Mouse (Mus musculus): ENCODE measurements around the gene Zfp385a.

DNA sequence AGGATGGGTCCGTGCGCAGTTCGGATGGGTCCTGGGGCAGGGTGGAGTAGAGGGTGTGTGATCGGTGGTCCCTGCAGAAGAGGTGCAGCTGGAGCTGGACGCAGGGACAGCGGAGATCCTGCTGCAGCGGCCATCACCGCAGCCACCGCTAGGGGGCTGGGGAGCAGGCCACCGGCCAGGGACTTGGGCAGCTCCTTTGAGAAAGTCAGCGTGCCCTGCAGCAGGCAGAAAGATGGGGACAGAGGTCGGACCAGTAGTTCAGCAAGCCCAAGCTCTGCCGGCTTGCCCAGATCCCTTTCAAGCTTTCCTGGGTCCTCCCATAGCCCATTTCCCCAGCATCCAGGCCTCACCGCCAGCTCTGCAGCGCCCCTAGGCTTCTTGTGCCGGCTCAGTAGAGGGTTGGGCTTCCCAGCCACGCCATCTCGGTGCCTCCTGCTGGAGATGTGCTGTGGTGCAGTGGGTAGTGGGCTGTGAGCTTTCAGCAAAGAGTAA lies 24.8 kb downstream of the Zfp385a start:
- no peak for TF ChIP-seq POLR2A (IDR thresholded peaks at IDR 0.05; ENCODE audit: low read depth, low read length)
- peak; percentile 86 for TF ChIP-seq CTCF (IDR thresholded peaks at IDR 0.05; ENCODE audit: borderline replicate concordance, insufficient read depth, low read length)

Data from embryonic fibroblast, embryonic 13.5 days (primary cell).